Mouse (Mus musculus): ENCODE results near the gene Edem1.
"Not testable (repeated sequence)": the region's sequence is repeated elsewhere in the genome, so short reads cannot be mapped to it uniquely, and the experiment has no call there.

The Edem1 gene

DNA sequence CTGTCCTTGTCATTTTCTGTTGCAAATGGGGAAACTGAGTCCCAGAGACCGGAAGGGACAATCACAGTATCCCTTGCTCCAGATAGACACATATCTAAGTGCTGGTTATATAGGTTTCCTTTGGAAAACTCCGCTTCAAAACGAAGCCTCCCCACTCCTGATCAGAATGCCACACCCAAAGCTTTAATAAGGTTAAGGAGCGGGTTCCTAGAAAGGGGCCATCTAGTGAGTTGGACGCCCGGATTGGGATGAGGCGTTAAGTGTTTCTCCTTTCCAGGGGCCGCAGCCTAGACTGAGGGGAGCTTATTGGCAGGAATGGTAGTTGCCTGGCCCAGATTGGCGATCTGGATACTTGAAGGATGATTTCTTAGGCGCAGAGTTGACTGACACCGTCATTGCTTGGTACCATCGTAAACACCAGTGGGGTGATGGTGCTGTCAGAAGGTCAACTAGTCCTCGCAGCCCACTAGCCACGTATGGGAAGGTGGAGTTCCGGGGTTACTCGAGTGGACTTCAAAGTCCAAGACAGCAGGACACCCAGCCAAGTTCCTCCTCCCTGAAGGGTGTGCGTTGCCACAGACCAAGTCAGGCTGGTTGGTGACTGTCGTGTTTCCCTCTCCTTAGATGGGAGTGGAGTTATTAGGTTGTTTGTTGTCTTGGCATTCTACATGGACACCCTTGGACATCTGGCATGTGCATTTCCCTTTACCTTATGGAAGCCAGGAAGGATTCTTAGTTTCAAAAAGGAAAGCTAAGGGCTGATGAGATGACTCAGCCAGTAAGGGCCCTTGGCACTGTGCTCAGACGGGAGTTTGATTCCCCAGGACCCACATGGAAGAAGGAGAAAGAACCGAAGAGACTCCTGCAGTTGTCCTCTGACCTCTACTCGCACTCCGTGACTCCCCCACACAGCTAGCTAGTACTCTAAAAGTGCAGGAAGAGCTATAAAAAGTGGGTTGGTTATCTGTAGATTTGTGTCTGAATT is 1.2 kb downstream of the Edem1 start:
- in situ Hi-C loops (cut with MboI; ENCODE audit: low sequenced_read_pairs) = no loop called here

DNA sequence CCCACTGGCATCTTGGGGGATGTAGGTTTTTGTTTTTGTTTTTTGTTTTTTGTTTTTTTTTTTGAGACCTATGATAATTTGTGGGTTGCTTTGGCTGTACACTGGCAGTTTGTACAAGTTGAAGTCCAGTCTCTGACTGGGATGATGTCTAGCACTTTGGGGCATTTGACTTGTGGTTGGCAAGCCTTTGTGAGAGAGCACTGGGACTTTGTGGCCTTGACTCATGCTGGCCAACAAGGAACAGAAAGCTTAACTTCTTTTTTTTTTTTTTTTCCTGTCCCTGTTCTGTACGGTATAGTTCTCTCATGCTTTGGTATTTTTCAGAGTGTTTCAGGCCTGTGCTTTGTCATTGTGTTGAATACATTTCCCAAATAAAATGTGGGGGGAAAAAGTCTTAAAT is 3.7 kb downstream of the Edem1 start:
- in situ Hi-C loops (cut with MboI; ENCODE audit: low sequenced_read_pairs) = no loop called here

DNA sequence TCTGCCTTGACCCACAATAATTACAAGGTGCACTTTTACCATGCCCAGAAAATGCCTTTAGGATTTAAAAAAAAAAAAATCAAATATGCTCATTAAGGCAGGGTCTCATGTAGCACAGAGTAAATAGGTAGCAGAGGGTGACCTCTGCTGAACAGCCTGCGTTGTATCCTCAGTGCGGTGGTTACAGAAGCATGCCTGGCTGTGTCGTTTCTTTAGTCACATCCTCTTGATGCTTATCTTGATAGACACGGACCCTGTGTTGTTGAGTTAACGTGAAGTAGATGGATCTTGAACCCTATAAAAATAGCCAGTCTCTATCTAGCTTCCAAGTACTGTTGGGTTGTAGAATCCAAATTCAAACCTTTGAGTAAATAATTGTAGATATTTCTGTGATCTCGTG is 4.5 kb downstream of the Edem1 start:
- in situ Hi-C loops (cut with MboI; ENCODE audit: low sequenced_read_pairs) = no loop called here

DNA sequence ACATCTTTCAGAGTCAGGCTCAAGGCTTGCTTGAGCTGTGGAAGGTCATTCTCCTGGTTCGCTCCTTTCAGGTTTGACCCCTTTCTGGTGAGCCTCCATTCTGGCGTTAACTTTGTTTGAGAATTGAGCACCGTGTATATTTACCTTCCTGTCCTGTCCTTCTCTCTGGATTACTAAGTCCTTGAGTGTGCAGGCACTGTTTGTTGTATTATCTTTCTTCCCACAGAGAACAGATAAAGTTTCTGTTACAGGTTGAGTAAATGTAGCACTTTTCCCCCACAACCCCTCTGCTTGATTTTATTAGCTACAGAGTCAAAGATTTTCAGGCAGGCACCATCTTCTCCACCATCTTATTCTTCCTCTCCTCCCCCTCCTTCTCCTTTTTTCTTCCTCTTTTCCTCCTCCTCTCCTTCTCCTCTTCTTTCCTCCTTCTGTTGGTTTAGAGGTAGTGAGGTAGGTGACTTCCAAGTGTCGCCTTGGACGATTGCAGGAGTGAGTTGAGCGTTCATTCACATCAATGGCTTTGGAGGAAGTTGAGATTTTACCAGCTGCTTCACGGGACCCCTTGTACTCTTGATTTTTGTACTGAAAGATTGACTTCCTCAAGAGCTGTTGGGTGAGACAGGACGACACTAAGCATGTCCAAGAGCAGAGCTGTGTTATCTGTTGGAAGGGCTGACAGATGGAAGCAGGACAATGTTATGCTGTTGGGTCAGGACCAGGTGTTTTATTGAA is 5.7 kb downstream of the Edem1 start:
- in situ Hi-C loops (cut with MboI; ENCODE audit: low sequenced_read_pairs) = no loop called here

DNA sequence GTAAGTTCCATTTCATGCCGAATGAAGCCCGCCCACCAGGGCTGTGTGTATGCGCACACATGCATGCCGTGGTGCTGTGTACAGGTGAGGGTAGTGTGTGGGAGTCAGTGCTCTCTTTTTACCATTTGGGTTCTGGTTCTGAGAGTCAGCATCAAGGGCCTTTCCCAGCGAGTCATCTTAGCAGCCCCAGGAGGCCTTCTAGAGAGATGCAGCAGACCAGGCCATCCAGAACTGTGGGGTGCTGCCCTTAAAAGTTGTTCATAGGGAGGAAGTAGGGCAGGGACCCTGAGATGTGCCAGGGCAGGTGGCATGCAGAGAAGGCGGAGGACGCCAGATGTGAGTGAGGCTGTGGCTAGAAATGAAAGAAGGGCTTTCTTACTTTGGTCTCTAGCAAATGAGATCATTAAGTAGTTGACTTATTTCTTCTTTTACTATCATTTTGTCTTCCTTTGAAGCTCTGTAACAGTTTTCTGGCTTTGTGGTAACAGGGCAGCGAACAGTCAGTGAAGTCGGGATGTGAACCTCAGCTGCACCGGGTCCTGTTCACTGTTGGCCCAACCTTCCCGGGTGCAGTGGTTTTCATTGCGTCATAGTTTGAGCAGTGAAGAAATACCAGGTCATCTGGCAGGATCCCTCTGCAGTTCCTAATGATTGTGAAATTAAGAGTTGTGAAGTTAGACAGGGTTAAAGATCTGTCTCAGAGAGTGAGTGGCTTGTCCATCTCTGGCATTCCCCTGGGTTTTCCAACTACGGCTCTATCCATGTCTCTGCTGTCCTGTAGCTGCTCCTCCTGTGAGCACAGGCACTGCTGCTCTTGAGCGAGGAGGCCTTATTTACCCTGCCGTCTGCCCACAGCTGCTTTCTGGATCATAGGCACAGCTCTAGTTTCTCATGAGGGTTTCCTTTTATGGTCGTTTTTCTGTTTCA is 7.6 kb downstream of the Edem1 start:
- in situ Hi-C loops (cut with MboI; ENCODE audit: low sequenced_read_pairs) = no loop called here

DNA sequence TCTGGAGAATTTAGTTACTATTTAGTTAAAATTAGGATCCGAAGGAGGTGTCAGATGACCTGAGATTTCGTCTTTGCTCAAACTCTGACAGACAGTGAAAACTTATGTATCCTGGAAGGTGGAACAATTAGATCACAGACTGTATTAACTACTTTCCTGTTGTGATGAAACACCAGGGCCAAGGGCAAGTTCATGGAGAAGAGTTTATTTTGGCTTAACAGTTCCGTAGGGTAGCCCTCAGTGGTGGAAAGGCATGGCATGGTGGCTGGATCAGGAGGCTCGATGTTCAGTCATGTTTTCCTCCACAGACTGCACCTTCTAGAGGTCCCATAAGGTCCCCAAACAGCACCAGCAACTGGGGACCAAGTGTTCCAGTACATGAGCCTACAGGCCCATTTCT is 8.6 kb downstream of the Edem1 start:
- in situ Hi-C loops (cut with MboI; ENCODE audit: low sequenced_read_pairs) = no loop called here

DNA sequence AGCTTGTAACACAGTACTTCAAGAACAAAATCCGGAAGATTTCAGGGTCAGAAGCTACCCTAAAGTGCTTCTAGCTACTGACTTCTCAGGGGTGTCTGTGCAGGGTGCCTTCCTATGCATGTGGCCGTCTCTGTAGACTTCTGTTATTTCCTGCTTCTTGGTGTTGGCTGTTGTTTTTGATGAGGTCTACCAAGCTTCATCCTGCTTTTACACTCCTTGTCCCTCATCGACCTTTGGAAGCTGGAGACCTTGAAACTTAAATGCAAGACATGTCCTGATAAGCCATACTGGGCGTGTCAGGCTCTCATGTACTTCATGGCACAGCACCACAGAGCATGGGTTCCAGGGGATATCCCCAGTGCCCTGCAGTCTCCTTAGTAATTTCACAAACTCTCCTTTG is 9.5 kb downstream of the Edem1 start:
- in situ Hi-C loops (cut with MboI; ENCODE audit: low sequenced_read_pairs) = no loop called here

DNA sequence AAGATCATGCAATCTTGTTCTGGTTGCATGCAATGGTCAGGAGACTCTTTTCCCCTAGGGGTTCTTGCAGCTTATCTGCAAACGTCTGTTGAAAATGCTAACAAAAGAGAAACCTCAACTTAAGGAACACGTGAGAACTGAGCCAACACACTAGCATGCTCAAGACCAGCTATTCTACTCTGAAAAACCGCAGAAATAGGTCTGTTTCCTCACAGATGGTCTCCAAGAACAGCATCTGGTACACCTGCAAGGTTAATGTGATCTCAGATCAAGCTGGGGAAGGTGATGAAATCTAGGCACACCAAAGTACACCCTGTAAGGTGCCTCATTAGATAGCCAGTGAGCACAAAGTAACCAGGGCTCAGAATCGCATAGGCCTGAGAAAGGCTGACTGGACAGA is 11.0 kb downstream of the Edem1 start:
- in situ Hi-C loops (cut with MboI; ENCODE audit: low sequenced_read_pairs) = no loop called here

DNA sequence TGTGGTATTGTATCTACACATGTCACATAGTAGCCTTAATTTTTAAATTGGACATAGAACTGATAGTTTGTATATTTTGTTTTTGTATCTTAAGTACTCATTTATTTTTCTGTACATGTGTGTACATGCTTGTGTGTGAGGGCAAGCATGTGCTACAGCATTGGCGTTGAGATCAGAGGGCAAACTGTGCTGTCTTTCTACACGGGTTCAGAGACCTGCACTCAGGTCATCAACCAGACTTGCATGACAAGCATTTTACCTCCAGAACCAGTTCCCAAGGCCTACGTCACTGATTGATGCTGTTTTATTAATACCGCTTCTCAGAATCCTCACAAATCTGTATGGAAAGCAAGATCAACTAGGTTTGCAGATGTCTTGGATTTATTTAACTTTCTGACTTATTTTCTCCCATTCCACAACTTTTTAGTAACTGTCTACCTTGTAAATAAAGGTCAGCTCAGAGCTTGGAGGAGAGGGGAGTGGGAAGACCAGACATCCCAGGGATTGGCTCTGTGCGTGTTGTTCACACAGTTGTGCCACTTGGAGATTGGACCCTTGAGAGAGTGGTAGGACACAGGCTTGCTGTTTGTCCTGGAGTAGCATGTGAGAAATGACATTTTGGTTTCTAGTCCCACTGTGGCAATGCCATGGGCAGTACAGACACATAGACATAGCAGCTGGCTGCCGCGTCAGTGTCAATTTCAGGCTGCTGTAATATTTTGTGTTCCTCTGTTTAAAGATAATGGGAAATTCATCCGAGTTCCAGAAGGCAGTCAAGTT is 12.6 kb downstream of the Edem1 start:
- in situ Hi-C loops (cut with MboI; ENCODE audit: low sequenced_read_pairs) = no loop called here

DNA sequence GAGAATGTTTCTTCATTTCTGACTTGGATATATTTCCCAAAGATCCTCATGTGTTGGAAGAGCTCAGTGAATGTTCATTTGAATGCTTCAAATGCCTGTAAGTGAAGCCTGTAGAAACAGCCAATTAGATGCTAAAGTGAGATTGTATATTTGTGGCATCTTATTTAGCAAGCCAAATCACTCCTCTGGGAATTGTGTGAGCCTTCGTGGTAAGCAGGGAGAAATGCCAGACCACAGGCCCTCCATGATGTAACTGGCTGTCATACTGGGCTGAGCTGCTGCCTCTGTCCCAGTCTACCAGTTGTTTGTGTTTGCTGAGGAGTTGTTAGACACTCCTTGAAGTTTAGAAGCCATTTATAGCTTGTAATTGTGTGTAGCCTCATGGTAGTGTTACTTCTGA is 15.2 kb downstream of the Edem1 start:
- in situ Hi-C loops (cut with MboI; ENCODE audit: low sequenced_read_pairs) = no loop called here

DNA sequence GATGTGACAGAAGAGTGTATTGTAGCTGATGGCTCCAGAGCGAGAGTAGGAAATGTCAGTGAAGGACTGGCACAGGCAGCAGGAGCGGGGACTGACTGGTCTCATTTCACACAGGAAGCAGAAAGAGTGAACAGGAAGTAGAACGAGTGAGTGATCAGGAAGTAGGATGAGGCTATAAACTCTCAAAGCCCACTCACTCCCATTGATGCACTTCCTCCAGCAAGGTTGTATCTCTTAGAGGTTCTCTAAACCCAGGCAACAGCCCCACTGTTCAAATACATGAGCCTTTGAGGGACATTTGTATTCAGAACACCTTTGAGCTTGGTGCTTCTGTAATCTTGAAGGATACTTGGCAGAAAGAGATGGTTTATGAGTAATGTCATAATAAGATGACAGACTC is 15.7 kb downstream of the Edem1 start:
- in situ Hi-C loops (cut with MboI; ENCODE audit: low sequenced_read_pairs) = no loop called here

DNA sequence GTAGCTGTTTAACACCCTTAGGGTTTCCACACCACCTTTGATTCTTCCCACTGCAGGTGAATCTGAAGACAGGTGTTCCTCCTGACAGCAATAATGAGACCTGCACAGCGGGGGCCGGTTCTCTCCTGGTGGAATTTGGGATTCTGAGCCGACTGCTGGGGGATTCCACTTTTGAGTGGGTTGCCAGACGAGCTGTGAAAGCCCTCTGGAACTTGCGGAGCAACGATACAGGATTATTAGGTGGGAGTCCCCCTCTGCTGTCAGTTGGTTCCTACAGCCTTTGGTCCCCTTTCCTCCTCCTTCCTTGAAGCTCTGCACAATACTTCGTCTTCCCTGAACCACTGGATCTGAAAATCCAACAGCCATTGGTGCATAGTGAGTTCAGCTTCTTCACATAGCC is 16.3 kb downstream of the Edem1 start:
- in situ Hi-C loops (cut with MboI; ENCODE audit: low sequenced_read_pairs) = no loop called here

DNA sequence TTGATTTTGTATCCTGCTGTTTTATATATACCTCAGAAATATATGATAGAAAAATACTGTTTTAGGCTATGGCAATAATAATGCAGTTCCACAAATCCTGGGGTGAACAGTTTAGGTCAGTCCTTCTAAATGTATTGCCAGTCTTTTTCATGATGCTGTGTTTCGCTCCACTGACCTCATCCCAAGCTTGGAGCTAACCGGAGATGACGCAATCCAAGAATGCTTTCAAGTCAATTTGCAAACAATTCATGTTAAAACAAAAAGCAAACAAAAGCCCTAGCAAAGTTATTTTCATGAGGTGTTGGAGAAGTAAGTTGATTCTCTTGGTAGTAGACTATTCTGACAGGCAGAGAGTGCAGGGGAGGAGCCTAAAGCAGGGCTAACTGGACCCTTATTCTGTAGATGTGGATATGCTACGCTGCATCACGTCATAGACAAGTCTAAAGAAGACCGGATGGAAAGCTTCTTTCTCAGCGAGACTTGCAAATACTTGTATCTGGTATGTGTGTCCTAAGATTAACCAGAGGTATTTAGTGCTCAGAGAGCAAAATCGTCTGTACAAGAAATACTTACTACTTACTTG is 23.7 kb downstream of the Edem1 start:
- in situ Hi-C loops (cut with MboI; ENCODE audit: low sequenced_read_pairs) = no loop called here

DNA sequence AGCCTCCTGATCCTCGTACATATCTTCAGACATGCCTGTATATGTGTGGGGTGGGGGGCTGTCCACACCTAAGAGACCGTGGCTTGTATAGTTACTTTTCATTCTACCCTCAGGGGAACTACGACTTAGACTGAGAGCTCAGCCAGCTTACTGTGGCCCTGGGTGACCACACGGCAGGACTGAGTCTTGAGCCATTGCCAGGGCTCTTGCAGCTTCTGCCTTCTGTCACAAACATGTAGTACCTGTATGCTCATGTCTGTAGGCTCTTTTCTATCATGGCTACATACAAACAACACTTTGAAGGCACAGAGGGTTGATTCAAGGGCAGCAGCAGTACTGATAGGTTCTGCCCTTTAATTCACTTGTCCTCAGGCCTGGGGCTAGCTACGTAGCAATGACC is 24.5 kb downstream of the Edem1 start:
- in situ Hi-C loops (cut with MboI; ENCODE audit: low sequenced_read_pairs) = no loop called here

DNA sequence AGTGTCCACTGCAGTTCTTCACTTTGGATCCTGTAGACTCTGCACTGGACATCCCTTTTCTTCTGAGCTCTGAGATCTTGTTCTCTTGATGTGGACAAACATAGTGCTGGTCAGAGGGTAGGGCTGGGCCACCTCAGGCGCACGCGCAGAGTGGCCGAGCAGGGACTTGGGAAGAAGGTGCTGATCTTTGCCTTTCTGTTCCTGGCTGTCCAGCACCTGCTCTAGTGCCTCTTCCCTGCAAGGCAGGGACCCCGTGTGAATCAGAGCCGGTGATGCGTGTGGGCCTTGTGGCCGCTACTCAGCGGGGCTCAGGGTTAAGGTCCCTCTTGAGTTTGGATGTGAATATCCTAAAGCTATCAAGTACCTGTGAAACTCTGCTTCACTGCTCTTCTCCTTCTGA is 30.1 kb downstream of the Edem1 start:
- in situ Hi-C loops (cut with MboI; ENCODE audit: low sequenced_read_pairs) = no loop called here

DNA sequence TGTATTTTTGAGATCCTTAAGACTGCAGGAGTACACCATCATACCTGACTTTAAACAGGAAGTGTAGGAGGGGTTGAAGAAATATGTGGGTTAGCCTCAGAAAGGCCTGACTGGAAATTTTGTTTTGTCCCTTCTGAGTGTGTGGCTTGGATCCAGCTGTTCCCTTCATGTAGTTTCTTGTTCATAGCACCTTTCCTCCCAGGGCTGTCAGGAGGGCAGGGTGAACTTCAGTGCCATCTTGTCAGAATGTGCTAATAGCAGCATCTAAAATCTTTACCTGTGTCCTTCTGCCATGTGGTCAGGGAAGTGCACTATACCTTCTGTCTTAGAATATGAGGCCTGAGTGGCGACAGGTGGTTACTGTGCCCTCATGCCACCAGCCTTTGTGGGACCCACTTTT is 32.8 kb downstream of the Edem1 start:
- in situ Hi-C loops (cut with MboI; ENCODE audit: low sequenced_read_pairs) = no loop called here

DNA sequence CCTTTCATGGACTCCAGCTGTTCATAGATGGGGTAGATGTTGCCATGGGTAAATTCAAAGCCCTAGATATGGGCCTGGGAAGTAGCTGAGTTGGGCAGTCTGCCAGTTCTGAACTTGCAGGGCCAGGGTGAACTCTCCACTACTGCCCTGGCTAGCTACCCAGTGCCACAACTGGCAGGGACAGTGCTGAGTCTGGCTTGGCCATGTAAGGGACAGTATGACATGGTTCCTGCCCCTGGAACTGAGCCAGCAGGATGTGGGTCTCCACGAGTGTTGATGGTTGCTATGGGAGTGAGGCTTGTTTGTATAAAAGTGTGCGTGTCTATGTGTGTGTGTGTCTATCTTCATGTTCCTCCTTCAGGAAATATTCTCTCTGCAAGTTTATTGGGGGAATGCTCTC is 34.1 kb downstream of the Edem1 start:
- in situ Hi-C loops (cut with MboI; ENCODE audit: low sequenced_read_pairs) = no loop called here

DNA sequence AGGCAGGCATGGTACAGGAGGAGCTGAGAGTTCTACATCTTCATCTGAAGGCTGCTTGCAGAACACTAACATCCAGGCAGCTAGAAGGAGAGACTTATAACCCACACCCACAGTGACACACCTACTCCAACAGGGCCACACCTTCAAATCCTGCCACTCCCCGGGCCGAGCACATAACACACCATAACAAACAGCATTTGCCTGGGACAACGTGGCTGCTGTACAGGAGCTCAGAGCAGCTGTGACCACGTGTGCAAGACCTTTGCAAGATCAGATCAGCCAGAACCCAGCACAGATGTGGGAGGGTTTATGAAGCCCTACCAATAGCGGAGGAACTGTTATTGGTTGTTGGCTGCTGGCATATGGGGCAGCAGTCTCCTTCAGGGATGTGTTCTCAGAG is 37.9 kb downstream of the Edem1 start:
- in situ Hi-C loops (cut with MboI; ENCODE audit: low sequenced_read_pairs) = no loop called here

DNA sequence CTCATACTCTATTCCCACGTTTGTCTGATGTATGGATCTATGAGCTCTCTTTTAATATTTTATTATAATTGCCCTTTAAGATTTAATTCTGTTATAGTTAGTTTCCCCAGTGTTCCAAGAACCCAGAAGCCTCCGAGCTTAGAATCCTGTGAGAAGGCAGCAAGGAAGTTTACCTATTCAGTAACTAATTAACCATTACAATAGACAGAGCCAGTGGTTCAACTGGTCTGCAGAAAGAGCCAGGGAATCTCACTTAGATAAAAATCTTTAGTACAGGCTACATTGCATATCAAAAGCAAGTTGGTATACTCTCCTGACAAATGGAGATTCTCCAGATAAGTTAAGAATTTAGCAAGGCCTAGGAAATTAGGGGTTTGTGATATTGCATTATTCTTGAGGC is 40.6 kb downstream of the Edem1 start:
- in situ Hi-C loops (cut with MboI; ENCODE audit: low sequenced_read_pairs) = not testable (repeated sequence)

DNA sequence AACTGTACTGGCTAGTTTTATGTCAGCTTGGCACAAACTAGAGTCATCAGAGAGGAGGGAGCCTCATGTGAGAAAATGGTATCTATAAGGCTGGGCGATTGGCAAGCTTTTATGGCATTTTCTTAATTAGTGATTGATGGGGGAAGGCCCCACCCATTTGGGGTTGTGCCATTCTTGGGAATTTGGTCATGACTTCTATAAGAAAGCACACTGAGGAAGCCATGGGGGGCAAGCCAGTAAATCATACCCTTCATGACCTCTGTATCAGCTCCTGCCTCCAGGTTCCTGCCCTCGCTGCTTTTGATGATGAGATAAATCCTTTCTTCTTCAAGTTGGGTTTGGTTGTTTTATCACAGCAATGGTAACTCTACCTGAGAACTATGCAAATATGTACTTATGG is 42.0 kb downstream of the Edem1 start:
- in situ Hi-C loops (cut with MboI; ENCODE audit: low sequenced_read_pairs) = no loop called here

Measured in CH12F3 (cell line).